Mouse (Mus musculus) layer of hippocampus, postnatal 36 days (tissue): ENCODE measurements at regions not wholly inside any gene's neighbourhood (a gene's known extent, or its start where the extent isn't known, plus 50 kb on each side); places are given as distances from the start of the nearest gene placed in this dataset.

Experiments
- DNase-seq, 2 experiments: peaks; one replicate each; pipeline ENCODE4 v3.0.0; 2022

- DNase-seq = no peak
These were observed 427.2 kb downstream of the Hao1 start for GRCm38 (mm10) chr2:134126988-134127387.

DNA sequence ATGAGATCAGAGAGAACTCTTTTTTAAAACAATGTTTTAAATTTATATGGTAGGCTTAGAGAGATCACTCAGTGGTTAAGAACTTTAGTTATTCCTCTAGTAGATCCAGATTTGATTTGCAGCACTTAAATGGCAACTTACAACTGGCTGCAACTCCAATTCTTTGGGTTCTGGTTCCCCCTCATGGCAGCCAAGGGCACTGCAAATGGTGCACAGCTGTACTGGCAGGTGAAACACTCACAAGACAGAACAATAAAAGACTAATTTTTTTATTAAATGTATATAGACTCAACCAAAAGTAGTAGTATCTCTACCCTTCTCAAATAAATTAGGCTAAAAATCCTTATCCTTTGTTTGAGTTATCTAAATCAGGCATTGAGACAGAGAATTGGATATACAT lies 446.9 kb downstream of the Hao1 start:
- no peak for DNase-seq

- no peak for DNase-seq
These were observed 465.8 kb downstream of the Hao1 start for GRCm38 (mm10) chr2:134088374-134088773.

GRCm38 (mm10) chr2:134080148-134080547 lies 474.0 kb downstream of the Hao1 start:
- DNase-seq = no peak

- DNase-seq = no peak
These were observed 476.2 kb downstream of the Hao1 start for GRCm38 (mm10) chr2:134077953-134078352.

GRCm38 (mm10) chr2:134067910-134068335 lies 486.2 kb downstream of the Hao1 start:
- no peak for DNase-seq

DNA sequence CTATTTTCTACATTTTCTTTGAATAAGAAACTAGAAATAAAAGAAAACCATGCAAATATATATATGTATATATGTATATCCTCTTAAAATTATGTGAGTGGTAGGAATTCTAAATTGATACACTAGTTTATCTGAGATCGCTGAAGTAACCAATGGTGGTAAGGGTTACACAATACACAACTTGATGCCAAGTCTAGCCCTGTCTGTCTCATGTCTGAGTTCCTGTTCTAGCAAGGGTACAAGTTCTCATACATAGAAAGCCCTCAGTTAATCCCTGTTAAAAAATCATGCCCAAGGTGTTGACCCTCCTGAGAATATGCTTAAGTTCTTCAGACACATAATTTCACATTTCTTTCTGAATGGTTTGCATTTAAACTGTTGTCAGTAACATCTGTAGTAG lies 486.8 kb downstream of the Hao1 start:
- no peak for DNase-seq

DNA sequence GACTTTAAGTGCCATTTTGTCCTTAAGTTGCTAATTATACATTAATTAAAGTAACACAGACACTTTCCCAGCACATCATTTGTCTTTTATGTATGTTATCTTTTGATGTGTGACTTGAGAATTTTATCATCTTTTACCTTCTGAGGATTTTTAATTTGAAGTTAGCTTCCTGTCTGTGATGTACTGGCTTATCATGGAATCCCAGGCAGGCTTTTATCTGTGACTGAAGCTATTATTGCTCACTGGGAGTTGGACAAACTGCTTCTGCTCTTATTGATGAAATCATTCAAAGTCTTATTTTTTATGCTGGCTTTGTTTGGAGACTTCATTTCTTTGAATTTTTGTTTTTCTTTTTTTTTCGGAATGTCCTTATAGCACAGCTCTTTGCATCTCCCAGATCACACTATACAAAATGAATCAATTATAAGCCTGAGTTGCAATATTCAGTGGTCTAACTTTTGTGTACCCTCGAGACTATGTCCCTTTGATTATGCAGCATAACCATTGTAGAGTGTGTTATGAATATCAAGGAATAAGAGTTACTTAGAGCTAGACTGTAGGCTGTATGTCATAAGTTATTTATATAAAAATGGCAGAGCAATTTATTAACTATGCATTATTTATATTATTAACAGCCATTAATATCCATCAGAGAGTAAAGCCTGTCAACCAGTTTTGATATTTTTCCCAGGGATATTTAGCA lies 494.1 kb downstream of the Hao1 start:
- no peak for DNase-seq

- DNase-seq = no peak
These were observed 484.5 kb downstream of the Bmp2 start for GRCm38 (mm10) chr2:134036359-134036874.

GRCm38 (mm10) chr2:134029631-134030414 lies 477.9 kb downstream of the Bmp2 start:
- peak; percentile 11 to 19 for DNase-seq

GRCm38 (mm10) chr2:134029153-134029552 lies 477.2 kb downstream of the Bmp2 start:
- no peak for DNase-seq

- peak in 1 of 2 experiments; percentile 24 for DNase-seq
These were observed 465.1 kb downstream of the Bmp2 start for GRCm38 (mm10) chr2:134017109-134017508.

- no peak for DNase-seq
These were observed 451.2 kb downstream of the Bmp2 start for GRCm38 (mm10) chr2:134003146-134003545.

GRCm38 (mm10) chr2:133994742-133995141 lies 442.8 kb downstream of the Bmp2 start:
- no peak for DNase-seq

GRCm38 (mm10) chr2:133994337-133994736 lies 442.4 kb downstream of the Bmp2 start:
- DNase-seq = no peak

DNA sequence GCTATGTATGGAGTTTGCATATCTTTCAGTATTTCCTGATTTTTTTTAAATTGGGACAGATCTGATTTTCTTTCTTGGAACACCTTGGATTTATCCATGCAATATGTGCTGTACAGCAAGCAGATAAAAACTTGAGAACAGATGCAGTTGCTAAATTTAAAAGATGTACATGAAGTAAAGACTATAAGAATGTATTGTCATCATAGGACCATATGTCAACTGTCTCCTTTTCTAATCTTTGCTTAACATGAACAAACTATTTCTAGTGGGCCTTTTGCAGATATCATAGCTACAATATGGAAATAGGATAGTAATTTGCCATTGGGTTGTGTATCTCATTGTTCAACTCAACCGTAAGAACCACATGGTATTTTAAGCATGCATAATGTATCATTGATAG lies 435.7 kb downstream of the Bmp2 start:
- DNase-seq = no peak
